Mouse (Mus musculus): Measurements from ENCODE around the gene Fbxo42. TPM values are rescaled to one million over a fixed set of nuclear protein-coding genes. Genes with fewer than 3 reads are reported as not detected.

Fbxo42 gene
- polyA plus RNA-seq, 1 experiment from 2014 or later, result 23.3 TPM

DNA sequence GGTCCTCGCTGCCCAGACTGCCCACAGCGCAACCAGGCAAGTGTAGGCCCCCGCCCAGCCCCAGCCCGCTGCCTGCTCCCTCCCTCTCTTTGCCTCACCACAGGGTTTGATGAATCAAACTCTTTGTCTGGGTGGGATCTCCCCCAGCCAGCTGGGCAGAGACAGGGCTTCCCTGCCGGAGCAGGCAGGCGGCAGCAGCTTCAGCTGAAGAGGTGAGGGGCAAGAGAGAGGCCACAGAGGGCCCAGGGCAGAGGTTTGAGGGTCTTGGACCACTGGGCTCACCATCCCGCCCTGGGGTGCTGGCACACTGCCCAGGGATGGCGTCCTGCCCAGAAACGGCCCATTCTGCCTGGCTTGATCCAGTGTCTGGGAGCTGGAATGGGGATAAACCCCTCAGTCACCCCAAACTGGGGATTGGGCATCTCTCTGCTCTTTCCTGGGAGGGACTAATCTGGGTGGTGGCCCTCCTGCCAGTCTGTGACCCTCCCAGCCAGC lies 97.3 kb downstream of the Fbxo42 start:
- H3K9ac ChIP-seq (replicated peaks), result no peak overlapping the region; the same call in 1 of the 2 replicates
- H3K36me3 ChIP-seq, result no peaks in the 10 kb centered on the region
- no peak overlapping the region for H3K4me3 ChIP-seq (replicated peaks)
- peak overlapping the region; percentile 80 for H3K27ac ChIP-seq (replicated peaks)
- peak; percentile 21; the same call in 1 of the 2 replicates for ATAC-seq (ENCODE audit: low FRiP score)
- H3K9me3 ChIP-seq (replicated peaks), result no peaks in the 10 kb centered on the region
- peaks cover 67% of the 10 kb centered on the region for H3K4me1 ChIP-seq
- 11% methylated on average over 9 of the region's 9 CpGs for WGBS
- peaks cover 85% of the 10 kb centered on the region for H3K27me3 ChIP-seq (replicated peaks)
- H3K4me2 ChIP-seq, result peak overlapping the region; percentile 15

- Histone ChIP-seq H3K4me3 (replicated peaks) (0 out of 2 replicates have a peak overlapping the region, but pooled peaks have one; percentile 4), H3K4me1 (peaks cover 60% of the 10 kb centered on the region), H3K9ac (replicated peaks) (no peak overlapping the region; the same call in 1 of the 2 replicates), H3K4me2 (peak overlapping the region; percentile 62), H3K9me3 (replicated peaks) (no peaks in the 10 kb centered on the region), H3K27me3 (replicated peaks) (peaks cover 79% of the 10 kb centered on the region), H3K27ac (replicated peaks) (0 out of 2 replicates have a peak overlapping the region, but pooled peaks have one; percentile 13), H3K36me3 (no peaks in the 10 kb centered on the region)
- WGBS, result 22% methylated on average over 24 of the region's 24 CpGs
- ATAC-seq (ENCODE audit: low FRiP score), result no peak
Measured at GRCm38 (mm10) chr4:141246089-141246997, 98.6 kb downstream of the Fbxo42 start.

- 3% methylated on average over 17 of the region's 17 CpGs for WGBS
- H3K9me3 ChIP-seq (replicated peaks), result no peaks in the 10 kb centered on the region
- no peak overlapping the region; the same call in 1 of the 2 replicates for H3K9ac ChIP-seq (replicated peaks)
- no peak overlapping the region for H3K27ac ChIP-seq (replicated peaks)
- H3K36me3 ChIP-seq, result no peaks in the 10 kb centered on the region
- H3K4me2 ChIP-seq, result peak overlapping the region; percentile 62
- peaks cover 60% of the 10 kb centered on the region for H3K4me1 ChIP-seq
- peaks cover 73% of the 10 kb centered on the region for H3K27me3 ChIP-seq (replicated peaks)
- peak overlapping the region; percentile 4; the same call in 1 of the 2 replicates for H3K4me3 ChIP-seq (replicated peaks)
- ATAC-seq (ENCODE audit: low FRiP score), result no peak
Measured at GRCm38 (mm10) chr4:141246998-141247350, 99.3 kb downstream of the Fbxo42 start.

- Histone ChIP-seq H3K36me3 (no peaks in the 10 kb centered on the region), H3K4me1 (peaks cover 51% of the 10 kb centered on the region), H3K27ac (replicated peaks) (no peak overlapping the region), H3K9ac (replicated peaks) (0 out of 2 replicates have a peak overlapping the region, but pooled peaks have one; percentile 7), H3K4me3 (replicated peaks) (peak overlapping the region; percentile 43), H3K4me2 (peak overlapping the region; percentile 62), H3K9me3 (replicated peaks) (no peaks in the 10 kb centered on the region), H3K27me3 (replicated peaks) (peaks cover 63% of the 10 kb centered on the region)
- ATAC-seq (ENCODE audit: low FRiP score), result peak; percentile 23; the same call in 1 of the 2 replicates
- under 1% methylated on average over 59 of the region's 60 CpGs for WGBS
Measured at GRCm38 (mm10) chr4:141247776-141248613, 100.3 kb downstream of the Fbxo42 start.

- no peak overlapping the region for H3K27ac ChIP-seq (replicated peaks)
- H3K9ac ChIP-seq (replicated peaks), result no peak overlapping the region
- H3K4me3 ChIP-seq (replicated peaks), result peak overlapping the region; percentile 43
- no peaks in the 10 kb centered on the region for H3K9me3 ChIP-seq (replicated peaks)
- peaks cover 47% of the 10 kb centered on the region for H3K4me1 ChIP-seq
- H3K4me2 ChIP-seq, result peak overlapping the region; percentile 62
- peaks cover 57% of the 10 kb centered on the region for H3K27me3 ChIP-seq (replicated peaks)
- ATAC-seq (ENCODE audit: low FRiP score), result peak; percentile 6; the same call in 1 of the 2 replicates
- 10% methylated on average over 11 of the region's 11 CpGs for WGBS
- no peaks in the 10 kb centered on the region for H3K36me3 ChIP-seq
Measured at GRCm38 (mm10) chr4:141248614-141248978, 100.9 kb downstream of the Fbxo42 start.

- Histone ChIP-seq H3K4me1 (peaks cover 47% of the 10 kb centered on the region), H3K9me3 (replicated peaks) (no peaks in the 10 kb centered on the region), H3K36me3 (no peaks in the 10 kb centered on the region), H3K27me3 (replicated peaks) (peaks cover 56% of the 10 kb centered on the region), H3K4me3 (replicated peaks) (no peak overlapping the region), H3K27ac (replicated peaks) (no peak overlapping the region), H3K9ac (replicated peaks) (no peak overlapping the region), H3K4me2 (no peak overlapping the region)
- no peak for ATAC-seq (ENCODE audit: low FRiP score)
- 76% methylated on average over 11 of the region's 11 CpGs for WGBS
Measured at GRCm38 (mm10) chr4:141249383-141249782, 101.7 kb downstream of the Fbxo42 start.

DNA sequence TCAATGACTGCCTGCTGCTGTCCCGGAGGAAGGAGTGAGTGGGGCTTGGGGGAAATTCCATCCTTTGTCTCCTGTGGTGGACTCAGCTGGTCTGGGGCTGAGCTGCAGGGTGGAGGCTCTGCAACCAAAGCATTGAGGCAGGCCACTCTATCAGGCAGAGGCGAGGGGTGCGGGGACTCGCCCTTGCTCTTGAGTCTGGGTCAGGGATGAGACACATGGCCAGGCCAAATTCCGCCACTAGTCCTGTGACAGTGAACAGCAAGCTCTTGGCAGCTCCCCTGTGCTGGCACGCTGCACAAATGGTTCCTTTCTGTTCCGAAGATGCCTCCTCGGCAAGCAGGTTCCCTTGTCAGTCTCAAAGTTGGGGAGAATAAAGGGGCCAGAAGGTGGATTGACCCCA lies 103.4 kb downstream of the Fbxo42 start:
- Histone ChIP-seq H3K4me2 (no peak overlapping the region), H3K9ac (replicated peaks) (no peak overlapping the region), H3K27ac (replicated peaks) (no peak overlapping the region), H3K9me3 (replicated peaks) (no peaks in the 10 kb centered on the region), H3K27me3 (replicated peaks) (peaks cover 46% of the 10 kb centered on the region), H3K4me1 (peaks cover 32% of the 10 kb centered on the region), H3K36me3 (no peaks in the 10 kb centered on the region), H3K4me3 (replicated peaks) (no peak overlapping the region)
- 70% methylated on average over 8 of the region's 8 CpGs for WGBS
- no peak for ATAC-seq (ENCODE audit: low FRiP score)

DNA sequence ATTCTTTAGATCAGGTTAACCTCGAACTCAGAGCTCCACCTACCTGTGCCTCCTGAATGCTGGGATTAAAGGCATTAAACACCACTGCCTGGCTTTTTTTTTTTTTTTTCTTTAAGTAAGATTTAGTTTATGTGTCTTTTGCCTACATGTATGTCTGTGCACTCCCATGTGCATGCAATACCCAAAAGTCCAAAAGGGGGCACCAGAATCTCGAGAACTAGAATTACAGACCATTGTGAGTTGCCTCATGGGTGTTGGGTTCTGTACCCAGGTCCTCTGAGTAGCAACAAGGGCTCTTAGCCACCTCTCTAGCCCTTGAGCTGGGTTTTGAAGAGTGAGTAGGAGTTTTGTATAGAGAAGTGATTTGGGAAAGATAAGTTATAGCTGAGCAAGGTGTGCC lies 104.9 kb downstream of the Fbxo42 start:
- Histone ChIP-seq H3K27me3 (replicated peaks) (peaks cover 30% of the 10 kb centered on the region), H3K9ac (replicated peaks) (no peak overlapping the region), H3K9me3 (replicated peaks) (no peaks in the 10 kb centered on the region), H3K27ac (replicated peaks) (no peak overlapping the region), H3K4me2 (no peak overlapping the region), H3K36me3 (no peaks in the 10 kb centered on the region), H3K4me3 (replicated peaks) (no peak overlapping the region), H3K4me1 (peaks cover 17% of the 10 kb centered on the region)
- WGBS, result 77% methylated on average over 2 of the region's 2 CpGs
- ATAC-seq (ENCODE audit: low FRiP score), result no peak

Other genes with a start within 250 kb of the Fbxo42 start
- 1.0 and 2.9 TPM in 2 replicates for gene Padi2, start 241.6 kb upstream of the Fbxo42 start, polyA plus RNA-seq (2015; fragmentation: Nextera tagmentation; extraction: Ambion mirVana)
- 492 and 530 TPM in 2 replicates for gene Sdhb, start 186.7 kb upstream of the Fbxo42 start, polyA plus RNA-seq (2015; fragmentation: Nextera tagmentation; extraction: Ambion mirVana)
- 162 and 188 TPM in 2 replicates for gene Atp13a2, start 161.0 kb upstream of the Fbxo42 start, polyA plus RNA-seq (2015; fragmentation: Nextera tagmentation; extraction: Ambion mirVana)
- gene Mfap2, start 137.5 kb upstream of the Fbxo42 start, polyA plus RNA-seq (2015; fragmentation: Nextera tagmentation; extraction: Ambion mirVana), result 210 and 222 TPM in 2 replicates
- gene Crocc, start 87.4 kb upstream of the Fbxo42 start, polyA plus RNA-seq (2015; fragmentation: Nextera tagmentation; extraction: Ambion mirVana), result 4.5 and 4.9 TPM in 2 replicates
- 56.8 and 59.8 TPM in 2 replicates for gene Necap2, start 69.6 kb upstream of the Fbxo42 start, polyA plus RNA-seq (2015; fragmentation: Nextera tagmentation; extraction: Ambion mirVana)
- gene Spata21, start 59.6 kb upstream of the Fbxo42 start, polyA plus RNA-seq (2015; fragmentation: Nextera tagmentation; extraction: Ambion mirVana), result 0.51 and 0.55 TPM in 2 replicates
- 23.7 and 29.1 TPM in 2 replicates for gene Szrd1, start 8.1 kb upstream of the Fbxo42 start, polyA plus RNA-seq (2015; fragmentation: Nextera tagmentation; extraction: Ambion mirVana)
- gene Rsg1, start 66.0 kb downstream of the Fbxo42 start, polyA plus RNA-seq (2015; fragmentation: Nextera tagmentation; extraction: Ambion mirVana), result 8.9 and 9.0 TPM in 2 replicates
- 1.3 and 3.8 TPM in 2 replicates for gene Arhgef19, start 91.6 kb downstream of the Fbxo42 start, polyA plus RNA-seq (2015; fragmentation: Nextera tagmentation; extraction: Ambion mirVana)
- gene Epha2, start 153.3 kb downstream of the Fbxo42 start, polyA plus RNA-seq (2015; fragmentation: Nextera tagmentation; extraction: Ambion mirVana), result 0.87 and 1.9 TPM in 2 replicates
- gene Fam131c, start 220.3 kb downstream of the Fbxo42 start, polyA plus RNA-seq (2015; fragmentation: Nextera tagmentation; extraction: Ambion mirVana), result 35.2 and 42.5 TPM in 2 replicates

Measured in neural tube, embryonic 15.5 days (tissue).